Mouse (Mus musculus) midbrain, postnatal 0 days (tissue): ENCODE data around the gene Wnt4. TPM values are rescaled to one million over a fixed set of nuclear protein-coding genes. Genes with fewer than 3 reads are reported as not detected.

ENCODE experiments used
- ATAC-seq: fragments of 200-750 bp; cut with Nextera tagmentation; 2 replicates; pipeline ENCODE4 v1.8.0; 2017; ENCODE audit warnings: moderate number of reproducible peaks, mild to moderate bottlenecking, moderate TSS enrichment, moderate library complexity; ENCODE audit not compliant: low FRiP score
- DNase-seq: peaks from one replicate; pipeline ENCODE4 v3.0.0-alpha.2; 2015; ENCODE audit warnings: low spot score
- H3K27ac ChIP-seq: fragments of 300-500 bp; sonication (generic); 2 replicates; pipeline ENCODE4 v1.5.1; 2014; ENCODE audit warnings: low read depth, mild to moderate bottlenecking, low read length, mixed read lengths
- H3K27me3 ChIP-seq: fragments of 300-500 bp; sonication (generic); 2 replicates; pipeline ENCODE4 v1.6.1; 2014; ENCODE audit warnings: low read length, control low read depth, mixed read lengths; ENCODE audit not compliant: insufficient read depth
- H3K36me3 ChIP-seq: fragments of 300-500 bp; sonication (generic); 2 replicates; pipeline ENCODE4 v1.6.1; 2014; ENCODE audit warnings: low read length, control low read depth, mixed read lengths; ENCODE audit not compliant: insufficient read depth
- H3K4me1 ChIP-seq: fragments of 300-500 bp; sonication (generic); 2 replicates; pipeline ENCODE4 v1.6.1; 2014; ENCODE audit warnings: mild to moderate bottlenecking, control low read depth, antibody characterized with exemption, low read length, mixed read lengths; ENCODE audit not compliant: insufficient read depth
- H3K4me2 ChIP-seq: fragments of 300-500 bp; sonication (generic); 2 replicates; pipeline ENCODE4 v1.6.1; 2014; ENCODE audit warnings: low read depth, mild to moderate bottlenecking, low read length, mixed read lengths; ENCODE audit not compliant: poor library complexity, severe bottlenecking
- H3K4me3 ChIP-seq: fragments of 300-500 bp; sonication (generic); 2 replicates; pipeline ENCODE4 v1.5.1; 2014; ENCODE audit warnings: low read depth, mild to moderate bottlenecking, low read length, moderate library complexity
- H3K9ac ChIP-seq: fragments of 300-500 bp; sonication (generic); replicated peaks from 2 replicates; pipeline ENCODE4 v1.6.1; 2014; ENCODE audit warnings: mild to moderate bottlenecking, low read length, moderate library complexity, mixed read lengths; ENCODE audit not compliant: poor library complexity, severe bottlenecking
- H3K9me3 ChIP-seq: fragments of 300-500 bp; sonication (generic); 2 replicates; pipeline ENCODE4 v1.6.1; 2016; ENCODE audit warnings: low read length, control low read depth
- CTCF ChIP-seq: IDR thresholded peaks from 2 replicates; pipeline ENCODE4 v1.5.1; 2016; ENCODE audit warnings: antibody characterized with exemption, mild to moderate bottlenecking
- WGBS: fragments of 180-500 bp; shearing (Covaris S2); extraction: QIAGEN DNeasy Blood & Tissue Kit; methylation state at CpG from one replicate; pipeline ENCODE4 v1.1.7; 2014; 5-methylcytosine and 5-hydroxymethylcytosine counted together
- polyA plus RNA-seq: library from polyadenylated mRNA; unstranded; fragments of >200 nt; fragmentation: Nextera tagmentation; extraction: Ambion mirVana; gene quantifications from 2 replicates; pipeline ENCODE4 v1.2.1, GENCODE M21; 2015
- total RNA-seq: library from RNA; depleted of rRNA; stranded (reverse); fragments of >200 nt; gene quantifications from 2 replicates; pipeline ENCODE4 v1.2.3, GENCODE M21; 2014

The Wnt4 gene
- total and polyA plus RNA-seq, 2 experiments from 2014 or later, result 5.6 to 6.0 TPM

- no peak overlapping the region for H3K4me3 ChIP-seq
- 0 out of 2 replicates have a peak, but pooled peaks cover 3% of the 10 kb centered on the region for H3K4me1 ChIP-seq
- no peaks in the 10 kb centered on the region for H3K27me3 ChIP-seq
- ATAC-seq, result no peak
- no peak for TF ChIP-seq CTCF
- H3K4me2 ChIP-seq, result no peak overlapping the region
- no peaks in the 10 kb centered on the region for H3K9me3 ChIP-seq
- H3K9ac ChIP-seq, result no peak overlapping the region
- no peak for DNase-seq
- no peak overlapping the region for H3K27ac ChIP-seq
- 92% methylated on average over 7 of the region's 7 CpGs for WGBS
- no peaks in the 10 kb centered on the region for H3K36me3 ChIP-seq
Measured at GRCm38 (mm10) chr4:137304106-137304505, 26.8 kb downstream of the Wnt4 start.

- no peak for TF ChIP-seq CTCF
- H3K27me3 ChIP-seq, result no peaks in the 10 kb centered on the region
- no peak overlapping the region for H3K27ac ChIP-seq
- no peak for ATAC-seq
- no peaks in the 10 kb centered on the region for H3K9me3 ChIP-seq
- no peaks in the 10 kb centered on the region for H3K36me3 ChIP-seq
- no peak overlapping the region for H3K9ac ChIP-seq
- WGBS, result 92% methylated on average over 6 of the region's 7 CpGs
- no peak overlapping the region for H3K4me3 ChIP-seq
- no peak overlapping the region for H3K4me2 ChIP-seq
- 0 out of 2 replicates have a peak, but pooled peaks cover 3% of the 10 kb centered on the region for H3K4me1 ChIP-seq
- no peak for DNase-seq
Measured at GRCm38 (mm10) chr4:137305066-137305465, 27.8 kb downstream of the Wnt4 start.

- Histone ChIP-seq H3K27ac (no peak overlapping the region), H3K9me3 (no peaks in the 10 kb centered on the region), H3K4me2 (no peak overlapping the region), H3K4me3 (no peak overlapping the region), H3K27me3 (no peaks in the 10 kb centered on the region), H3K9ac (no peak overlapping the region), H3K36me3 (no peaks in the 10 kb centered on the region), H3K4me1 (0 out of 2 replicates have a peak, but pooled peaks cover 3% of the 10 kb centered on the region)
- 60% methylated on average over 13 of the region's 13 CpGs for WGBS
- TF ChIP-seq CTCF, result no peak
- DNase-seq (no peak), ATAC-seq (no peak)
Measured at GRCm38 (mm10) chr4:137305831-137306576, 28.7 kb downstream of the Wnt4 start.

DNA sequence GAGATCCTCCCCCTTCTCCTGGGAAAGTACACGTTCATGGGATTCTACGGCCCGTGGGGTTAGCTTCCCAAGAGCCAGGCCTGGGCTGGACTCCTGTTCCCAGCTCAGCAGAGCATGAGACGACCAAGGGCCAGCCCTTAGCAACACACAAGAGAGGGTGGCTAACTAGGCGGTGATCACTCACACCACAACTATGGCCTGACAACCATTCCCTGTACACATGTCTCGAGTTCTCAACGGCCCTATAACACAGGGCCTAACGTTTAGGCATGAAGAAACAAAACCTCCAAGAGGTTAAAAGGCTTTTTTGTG, 29.2 kb downstream of the Wnt4 start:
- ATAC-seq (no peak), DNase-seq (no peak)
- H3K27ac ChIP-seq, result no peak overlapping the region
- H3K36me3 ChIP-seq, result no peaks in the 10 kb centered on the region
- WGBS, result 51% methylated on average over 8 of the region's 8 CpGs
- no peak for TF ChIP-seq CTCF
- no peak overlapping the region for H3K4me2 ChIP-seq
- H3K27me3 ChIP-seq, result no peaks in the 10 kb centered on the region
- H3K9me3 ChIP-seq, result no peaks in the 10 kb centered on the region
- no peak overlapping the region for H3K9ac ChIP-seq
- H3K4me1 ChIP-seq, result 0 out of 2 replicates have a peak, but pooled peaks cover 3% of the 10 kb centered on the region
- H3K4me3 ChIP-seq, result no peak overlapping the region

DNA sequence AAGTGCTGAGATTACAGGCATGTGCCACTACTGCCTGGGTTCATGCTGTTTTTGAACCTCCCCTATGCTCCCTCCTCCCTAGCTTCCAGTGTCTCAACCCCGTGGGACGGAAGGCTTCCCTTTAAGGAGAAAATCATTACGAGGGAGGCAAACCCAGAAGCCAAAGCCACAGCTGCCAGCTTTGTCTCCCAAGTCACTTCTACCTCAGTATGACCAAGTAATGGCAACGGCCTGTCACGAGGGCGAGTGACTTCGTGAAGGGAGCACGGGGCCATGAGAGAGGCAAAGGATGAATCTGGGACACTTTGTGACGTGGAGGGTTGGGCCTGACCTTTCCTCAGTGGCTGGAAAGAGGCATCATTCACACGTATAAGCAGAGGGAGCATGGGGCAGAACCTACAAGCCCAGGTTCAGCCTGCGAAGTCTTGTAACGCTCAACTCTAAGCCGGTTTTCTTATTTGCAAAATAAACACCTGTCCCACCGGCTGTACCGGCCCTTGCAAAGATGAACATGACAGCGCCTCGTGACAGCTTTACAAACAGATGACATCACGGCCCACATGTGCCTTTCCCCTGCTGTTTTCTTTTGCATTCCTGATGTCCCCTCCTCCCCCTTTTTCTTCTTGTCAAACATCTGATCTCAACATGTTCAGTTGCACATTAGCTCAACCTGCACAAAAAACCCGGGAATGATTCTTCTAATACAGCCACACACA, 29.9 kb downstream of the Wnt4 start:
- 74% methylated on average over 19 of the region's 19 CpGs for WGBS

GRCm38 (mm10) chr4:137308377-137308776, 31.1 kb downstream of the Wnt4 start:
- ATAC-seq, result no peak
- peak; percentile 87 for TF ChIP-seq CTCF
- WGBS, result 43% methylated on average over 5 of the region's 5 CpGs
- H3K9me3 ChIP-seq, result no peaks in the 10 kb centered on the region
- no peak overlapping the region for H3K4me3 ChIP-seq
- H3K27me3 ChIP-seq, result no peaks in the 10 kb centered on the region
- H3K4me1 ChIP-seq, result 0 out of 2 replicates have a peak, but pooled peaks cover 3% of the 10 kb centered on the region
- H3K9ac ChIP-seq, result no peak overlapping the region
- no peak overlapping the region for H3K4me2 ChIP-seq
- H3K36me3 ChIP-seq, result no peaks in the 10 kb centered on the region
- H3K27ac ChIP-seq, result no peak overlapping the region
- DNase-seq, result peak; percentile 80

More for the DNA sequence above, 29.9 kb downstream of the Wnt4 start:
- DNase-seq (no peak), ATAC-seq (no peak)
- no peak overlapping the region for H3K4me2 ChIP-seq
- no peaks in the 10 kb centered on the region for H3K36me3 ChIP-seq
- H3K9ac ChIP-seq, result no peak overlapping the region
- no peak overlapping the region for H3K4me3 ChIP-seq
- no peaks in the 10 kb centered on the region for H3K9me3 ChIP-seq
- H3K27ac ChIP-seq, result no peak overlapping the region
- H3K4me1 ChIP-seq, result 0 out of 2 replicates have a peak, but pooled peaks cover 3% of the 10 kb centered on the region
- no peak for TF ChIP-seq CTCF
- no peaks in the 10 kb centered on the region for H3K27me3 ChIP-seq
